Mouse (Mus musculus): ENCODE measurements at regions not wholly inside any gene's neighbourhood (a gene's known extent, or its start where the extent isn't known, plus 50 kb on each side); places are given as distances from the start of the nearest gene placed in this dataset.

- TF ChIP-seq CTCF (IDR thresholded peaks at IDR 0.05; ENCODE audit: borderline replicate concordance, control insufficient read depth, extremely low read depth, insufficient read depth, low read length, poor library complexity) (peak; percentile 37; the same call in 1 of the 2 replicates), POLR2A (IDR thresholded peaks at IDR 0.05; ENCODE audit: control insufficient read depth, extremely low read depth, insufficient read depth, low read length, poor library complexity) (no peak)
Measured at GRCm38 (mm10) chr1:55874143-55874867, 468.6 kb downstream of the Plcl1 start.

All from thymus, adult 2 months (tissue).